Mouse (Mus musculus) CH12.LX (cell line): ENCODE measurements at regions not wholly inside any gene's neighbourhood (a gene's known extent, or its start where the extent isn't known, plus 50 kb on each side); places are given as distances from the start of the nearest gene placed in this dataset.

Experiments
- DNase-seq: peaks from one replicate; pipeline ENCODE4 v3.0.0-alpha.2; 2013; ENCODE audit errors: extremely low read depth
- H3K27ac ChIP-seq: 2 replicates; pipeline ENCODE4 v1.5.1; 2012; ENCODE audit warnings: low read depth, mild to moderate bottlenecking, control low read depth, moderate library complexity; ENCODE audit not compliant: insufficient read depth
- H3K27me3 ChIP-seq: replicated peaks from 2 replicates; pipeline ENCODE3; 2012; ENCODE audit warnings: inconsistent platforms
- H3K36me3 ChIP-seq, 2 experiments: replicated peaks in 1 of 2; 2 replicates each; pipeline versions ENCODE3 to v1.6.1; 2012; ENCODE audit warnings: inconsistent platforms in 1 of 2, low read length in 1 of 2, mild to moderate bottlenecking in 1 of 2, mixed read lengths in 1 of 2, moderate library complexity in 1 of 2; ENCODE audit not compliant: control insufficient read depth in 1 of 2, insufficient read depth in 1 of 2
- H3K4me1 ChIP-seq, 2 experiments: 2 replicates each; pipeline ENCODE4 v1.6.1; 2012; ENCODE audit warnings: inconsistent platforms in 1 of 2, moderate library complexity in 1 of 2; ENCODE audit not compliant: insufficient read depth in 2 of 2, control insufficient read depth in 1 of 2
- H3K4me2 ChIP-seq: 2 replicates; pipeline ENCODE4 v1.6.1; 2012; ENCODE audit warnings: low read depth, mild to moderate bottlenecking, control low read depth; ENCODE audit not compliant: poor library complexity, insufficient read depth, severe bottlenecking
- H3K4me3 ChIP-seq, 3 experiments: fragments of 150-350 bp in 1 of 3; sonication (generic) in 1 of 3; replicated peaks in 1 of 3; 2 replicates each; pipeline versions ENCODE3 to v1.5.1; 2011 to 2012; ENCODE audit warnings: low read depth in 2 of 3, low read length in 2 of 3, mild to moderate bottlenecking in 2 of 3, moderate library complexity in 2 of 3, control low read depth in 1 of 3, improper control_type of control experiment in 1 of 3, inconsistent platforms in 1 of 3, mixed read lengths in 1 of 3; ENCODE audit not compliant: poor library complexity in 1 of 3
- H3K79me2 ChIP-seq: replicated peaks from 2 replicates; pipeline ENCODE4 v1.6.1; 2012; ENCODE audit warnings: mild to moderate bottlenecking, moderate library complexity; ENCODE audit not compliant: control insufficient read depth, poor library complexity, insufficient read depth, severe bottlenecking; ENCODE audit errors: extremely low read depth
- H3K9ac ChIP-seq: 2 replicates; pipeline ENCODE4 v1.6.1; 2012; ENCODE audit warnings: low read depth, mild to moderate bottlenecking, control low read depth, moderate library complexity; ENCODE audit not compliant: insufficient read depth
- H3K9me3 ChIP-seq: replicated peaks from 2 replicates; pipeline ENCODE3; 2012; ENCODE audit warnings: low read length, inconsistent platforms, mixed read lengths
- CHD1 ChIP-seq: IDR thresholded peaks from 2 replicates; pipeline ENCODE4 v1.6.1; 2012; ENCODE audit warnings: low read depth, low read length, improper control_type of control experiment, inconsistent platforms
- ETS1 ChIP-seq: conservative IDR thresholded peaks from 2 replicates; pipeline ENCODE4 v1.6.1; 2012; ENCODE audit warnings: low read depth, mild to moderate bottlenecking, inconsistent platforms, low read length, improper control_type of control experiment, moderate library complexity
- IRF4 ChIP-seq: IDR thresholded peaks from 2 replicates; pipeline ENCODE4 v1.6.1; 2014; ENCODE audit warnings: low read depth, mild to moderate bottlenecking, inconsistent platforms, low read length, improper control_type of control experiment
- MAX ChIP-seq: IDR thresholded peaks from 2 replicates; pipeline ENCODE4 v1.6.1; 2011; ENCODE audit warnings: low read length, improper control_type of control experiment
- MAZ ChIP-seq: IDR thresholded peaks from 2 replicates; pipeline ENCODE4 v1.6.1; 2012; ENCODE audit warnings: low read depth, mild to moderate bottlenecking, inconsistent platforms, low read length, improper control_type of control experiment, moderate library complexity
- MXI1 ChIP-seq: IDR thresholded peaks from 2 replicates; pipeline ENCODE4 v1.6.1; 2011; ENCODE audit warnings: mild to moderate bottlenecking, low read depth, low read length, improper control_type of control experiment
- MYC ChIP-seq: IDR thresholded peaks from 2 replicates; pipeline ENCODE4 v1.6.1; 2011; ENCODE audit warnings: low read depth, mild to moderate bottlenecking, improper control_type of control experiment, low read length
- RAD21 ChIP-seq: IDR thresholded peaks from 2 replicates; pipeline ENCODE4 v1.6.1; 2011; ENCODE audit warnings: low read depth, mild to moderate bottlenecking, low read length, improper control_type of control experiment, moderate library complexity
- RCOR1 ChIP-seq: conservative IDR thresholded peaks from 2 replicates; pipeline ENCODE4 v1.6.1; 2012; ENCODE audit warnings: low read depth, mild to moderate bottlenecking, inconsistent platforms, low read length, improper control_type of control experiment
- TBP ChIP-seq: conservative IDR thresholded peaks from 2 replicates; pipeline ENCODE4 v1.6.1; 2011; ENCODE audit warnings: low read depth, low read length, improper control_type of control experiment
- TCF12 ChIP-seq: IDR thresholded peaks from 2 replicates; pipeline ENCODE4 v1.6.1; 2014; ENCODE audit warnings: low read depth, mild to moderate bottlenecking, inconsistent platforms, low read length, improper control_type of control experiment
- UBTF ChIP-seq: IDR thresholded peaks from 2 replicates; pipeline ENCODE4 v1.6.1; 2012; ENCODE audit warnings: low read depth, mild to moderate bottlenecking, inconsistent platforms, low read length, improper control_type of control experiment, moderate library complexity
- USF2 ChIP-seq: conservative IDR thresholded peaks from 2 replicates; pipeline ENCODE4 v1.6.1; 2011; ENCODE audit warnings: low read depth, low read length, improper control_type of control experiment
- ZC3H11A ChIP-seq: IDR thresholded peaks from 2 replicates; pipeline ENCODE4 v1.6.1; 2012; ENCODE audit warnings: low read depth, mild to moderate bottlenecking, inconsistent platforms, low read length, improper control_type of control experiment
- ZMIZ1 ChIP-seq: IDR thresholded peaks from 2 replicates; pipeline ENCODE4 v1.6.1; 2012; ENCODE audit warnings: low read depth, mild to moderate bottlenecking, inconsistent platforms, low read length, improper control_type of control experiment
- dilution Hi-C: fragments of 300-500 bp; cut with MboI; formaldehyde crosslinking; loops from 2 replicates; pipeline ENCODE4 v1.14.3; 2020; ENCODE audit warnings: low sequenced_read_pairs; ENCODE audit not compliant: extremely low pct_unique_long_range_greater_than_20kb, extremely low pct_ligation_motif_present
- in situ Hi-C: fragments of 300-500 bp; cut with MboI; formaldehyde crosslinking; loops from 3 replicates; pipeline ENCODE4 v1.14.3; 2019; ENCODE audit warnings: low sequenced_read_pairs, low pct_ligation_motif_present, low pct_unique_long_range_greater_than_20kb, mixed read lengths

DNA sequence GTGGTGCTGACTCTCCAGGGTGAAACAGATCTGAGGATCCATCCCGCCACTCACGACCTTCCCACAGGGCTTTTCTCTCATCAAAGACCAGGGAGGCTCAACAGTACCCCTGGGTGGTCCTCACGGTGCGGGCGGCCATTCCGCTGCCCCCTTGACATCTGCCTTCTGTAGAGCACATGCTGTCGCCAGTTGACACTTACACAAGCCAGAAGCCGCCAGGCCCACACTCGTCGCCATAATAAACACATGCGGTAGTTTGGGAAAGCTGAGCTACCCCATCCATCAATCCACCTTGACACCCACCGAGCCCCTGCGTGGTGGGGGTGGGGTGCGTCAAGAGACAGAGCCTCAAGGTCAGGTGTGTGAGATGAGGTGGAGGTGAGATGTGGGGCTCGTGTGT, 125.7 kb downstream of the Tfap2c start:
- no peak for DNase-seq
- Histone ChIP-seq H3K79me2 (no peaks in the 10 kb centered on the region), H3K9ac (no peak overlapping the region), H3K36me3 (no peaks in the 10 kb centered on the region), H3K27me3 (peaks cover 48% of the 10 kb centered on the region), H3K9me3 (no peaks in the 10 kb centered on the region), H3K4me3 (no peak overlapping the region), H3K4me1 (no peaks in the 10 kb centered on the region), H3K27ac (no peak overlapping the region), H3K4me2 (no peak overlapping the region)
- in situ Hi-C loops (no loop called here), dilution Hi-C loops (no loop called here)
- TF ChIP-seq ZMIZ1 = no peak

GRCm38 (mm10) chr2:172690196-172690595, 140.8 kb downstream of the Tfap2c start:
- TF ChIP-seq RCOR1 (no peak), CHD1 (no peak), TCF12 (no peak), TBP (no peak), RAD21 (no peak), MYC (no peak), MAX (no peak), MAZ (no peak), ZC3H11A (no peak), USF2 (no peak), UBTF (no peak), ETS1 (no peak), MXI1 (no peak)
- dilution Hi-C loops = no loop called here
- Histone ChIP-seq H3K9ac (no peak overlapping the region), H3K79me2 (no peaks in the 10 kb centered on the region), H3K27ac (no peak overlapping the region), H3K4me1 (no peaks in the 10 kb centered on the region), H3K4me3 (no peak overlapping the region), H3K36me3 (no peaks in the 10 kb centered on the region), H3K4me2 (no peak overlapping the region), H3K27me3 (peaks cover 15% of the 10 kb centered on the region), H3K9me3 (peaks cover 7% of the 10 kb centered on the region)
- in situ Hi-C loops = no loop called here
- no peak for DNase-seq

DNA sequence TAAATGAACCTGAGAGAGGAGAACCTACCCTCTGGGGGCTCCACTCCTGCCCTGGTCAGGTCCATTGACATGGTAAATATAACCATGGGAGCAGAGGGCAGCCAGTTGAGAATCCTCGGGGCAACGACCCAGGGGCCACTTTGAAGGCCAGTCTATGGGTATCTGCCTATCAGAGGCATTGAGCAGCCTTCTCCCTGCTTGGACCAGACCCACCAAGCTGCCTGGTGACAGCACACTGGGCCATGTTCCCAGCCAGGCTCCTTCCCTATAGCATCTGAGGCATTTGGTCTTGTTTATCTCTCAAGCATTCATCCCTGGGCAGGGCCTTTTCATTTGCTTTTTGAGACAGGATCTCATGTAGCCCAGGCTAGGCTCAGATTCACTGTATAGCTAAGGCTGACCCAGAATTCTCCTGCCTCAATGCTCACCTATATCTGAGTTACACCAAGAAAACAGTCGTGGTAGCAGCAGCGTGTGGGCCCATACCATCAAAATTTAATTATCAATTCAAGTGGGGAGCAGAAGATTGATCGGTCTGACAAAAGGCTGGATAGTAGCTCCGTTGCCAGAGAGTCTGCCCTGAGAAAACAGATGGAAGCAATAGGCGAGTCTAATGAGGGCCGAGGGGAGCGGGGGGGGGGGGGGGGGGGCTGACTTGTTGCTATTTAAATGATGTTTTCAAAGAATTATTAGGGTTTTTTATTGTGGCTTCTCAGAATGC, 141.7 kb downstream of the Tfap2c start:
- DNase-seq = no peak
- no peaks in the 10 kb centered on the region for H3K4me1 ChIP-seq
- H3K4me2 ChIP-seq = no peak overlapping the region
- H3K4me3 ChIP-seq = no peak overlapping the region
- in situ Hi-C loops (no loop called here), dilution Hi-C loops (no loop called here)
- H3K9ac ChIP-seq = no peak overlapping the region
- no peak for TF ChIP-seq IRF4
- H3K27me3 ChIP-seq = peaks cover 15% of the 10 kb centered on the region
- peaks cover 7% of the 10 kb centered on the region for H3K9me3 ChIP-seq
- H3K36me3 ChIP-seq = no peaks in the 10 kb centered on the region
- H3K79me2 ChIP-seq = no peaks in the 10 kb centered on the region
- no peak overlapping the region for H3K27ac ChIP-seq
